Mouse (Mus musculus): ENCODE measurements around the gene Nyx.
A peak's percentile ranks its signal among the peaks of the same experiment; 100 is the strongest.

Gene Nyx

GRCm38 (mm10) chrX:13513864-13514263 is 48.0 kb downstream of the Nyx start:
- H3K36me3 ChIP-seq (ENCODE audit: control insufficient read depth, insufficient read depth, low read length, poor library complexity, severe bottlenecking): no peaks in the 10 kb centered on the region
- no peaks in the 10 kb centered on the region for H3K27me3 ChIP-seq (ENCODE audit: control insufficient read depth, insufficient read depth, low read length, poor library complexity, severe bottlenecking)
- DNase-seq (ENCODE audit: low read depth, low spot score): no peak

GRCm38 (mm10) chrX:13516451-13516850 is 50.5 kb downstream of the Nyx start:
- DNase-seq (ENCODE audit: low read depth, low spot score): peak; percentile 70
- no peaks in the 10 kb centered on the region for H3K36me3 ChIP-seq (ENCODE audit: control insufficient read depth, insufficient read depth, low read length, poor library complexity, severe bottlenecking)
- H3K27me3 ChIP-seq (ENCODE audit: control insufficient read depth, insufficient read depth, low read length, poor library complexity, severe bottlenecking): no peaks in the 10 kb centered on the region

GRCm38 (mm10) chrX:13518019-13518418 is 52.1 kb downstream of the Nyx start:
- Histone ChIP-seq H3K27me3 (ENCODE audit: control insufficient read depth, insufficient read depth, low read length, poor library complexity, severe bottlenecking) (no peaks in the 10 kb centered on the region), H3K36me3 (ENCODE audit: control insufficient read depth, insufficient read depth, low read length, poor library complexity, severe bottlenecking) (no peaks in the 10 kb centered on the region)
- peak; percentile 6 for DNase-seq (ENCODE audit: low read depth, low spot score)

GRCm38 (mm10) chrX:13518781-13519407 is 53.0 kb downstream of the Nyx start:
- Histone ChIP-seq H3K36me3 (ENCODE audit: control insufficient read depth, insufficient read depth, low read length, poor library complexity, severe bottlenecking) (no peaks in the 10 kb centered on the region), H3K27me3 (ENCODE audit: control insufficient read depth, insufficient read depth, low read length, poor library complexity, severe bottlenecking) (no peaks in the 10 kb centered on the region)
- DNase-seq (ENCODE audit: low read depth, low spot score): no peak

GRCm38 (mm10) chrX:13519408-13519783 is 53.5 kb downstream of the Nyx start:
- DNase-seq (ENCODE audit: low read depth, low spot score): no peak
- no peaks in the 10 kb centered on the region for H3K36me3 ChIP-seq (ENCODE audit: control insufficient read depth, insufficient read depth, low read length, poor library complexity, severe bottlenecking)
- no peaks in the 10 kb centered on the region for H3K27me3 ChIP-seq (ENCODE audit: control insufficient read depth, insufficient read depth, low read length, poor library complexity, severe bottlenecking)

- Histone ChIP-seq H3K36me3 (ENCODE audit: control insufficient read depth, insufficient read depth, low read length, poor library complexity, severe bottlenecking) (no peaks in the 10 kb centered on the region), H3K27me3 (ENCODE audit: control insufficient read depth, insufficient read depth, low read length, poor library complexity, severe bottlenecking) (no peaks in the 10 kb centered on the region)
- no peak for DNase-seq (ENCODE audit: low read depth, low spot score)
Measured at GRCm38 (mm10) chrX:13520566-13520965, 54.7 kb downstream of the Nyx start.

- H3K36me3 ChIP-seq (ENCODE audit: control insufficient read depth, insufficient read depth, low read length, poor library complexity, severe bottlenecking): no peaks in the 10 kb centered on the region
- DNase-seq (ENCODE audit: low read depth, low spot score): no peak
- H3K27me3 ChIP-seq (ENCODE audit: control insufficient read depth, insufficient read depth, low read length, poor library complexity, severe bottlenecking): no peaks in the 10 kb centered on the region
Measured at GRCm38 (mm10) chrX:13521288-13521687, 55.4 kb downstream of the Nyx start.

Data from splenic B cell, adult 2 months (primary cell).